ENCODE assay signal across 10 mouse cellular contexts in the genomic region with DNA sequence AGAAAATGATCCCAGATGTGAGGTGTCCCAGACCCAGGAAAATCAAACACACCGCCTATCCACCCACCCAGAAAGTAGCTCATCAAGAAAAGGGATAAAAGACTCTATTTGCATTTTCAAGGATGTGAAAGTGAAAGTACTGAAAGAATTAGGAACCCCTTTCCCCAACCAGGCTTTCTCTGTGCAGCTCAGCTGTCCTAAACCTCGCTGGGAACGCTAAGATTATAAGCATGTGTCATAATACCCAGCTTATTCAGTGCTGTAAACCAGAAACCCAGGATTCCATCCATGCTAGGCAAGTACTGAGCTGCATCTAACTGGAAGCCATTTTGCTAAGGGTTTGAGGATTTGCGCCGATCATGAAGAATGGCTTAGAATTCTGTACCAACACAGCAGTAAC.
DNase-seq lines count a peak whose midpoint lies in the region; ATAC-seq lines count a peak whose summit lies in the region.
"Had no signal": no experiment of that assay in that cellular context is flagged by ENCODE, and none has a peak within 500 bp of the region (broad histone marks: within the 10 kb centered on the region; RNA-seq: fewer than 3 reads in every experiment).

No protein-coding gene starts in this region.

- no peaks in the 10 kb centered on the region for H3K9me3 ChIP-seq in kidney, embryonic 15.5 days (replicated peaks)
- H3K9me3 ChIP-seq in hindbrain, embryonic 15.5 days: no peaks in the 10 kb centered on the region
- H3K9me3 ChIP-seq: limb, embryonic 13.5 days had no signal

- DNase-seq in kidney, postnatal 25 days: no peak
- DNase-seq in adipocyte (ENCODE audit: low spot score): no peak
- no peak for DNase-seq in gastrocnemius, postnatal 25 days
- no peak for DNase-seq in frontal cortex, adult 2 months (ENCODE audit: extremely low spot score in 1 of 2, low spot score in 1 of 2)
- DNase-seq: thymus, postnatal 14 days had no signal

- WGBS in kidney, embryonic 15.5 days: 77% methylated on average over 5 of the region's 5 CpGs
- WGBS in hindbrain, embryonic 15.5 days: 69% methylated on average over 5 of the region's 5 CpGs

- peaks cover 13% of the 10 kb centered on the region for H3K4me1 ChIP-seq in kidney, embryonic 15.5 days
- H3K4me1 ChIP-seq in brown adipose tissue, adult 24 weeks (ENCODE audit: control insufficient read depth, insufficient read depth, insufficient read length, low read length): peaks cover 18% of the 10 kb centered on the region
- H3K4me1 ChIP-seq in hindbrain, embryonic 15.5 days (replicated peaks): peaks cover 31% of the 10 kb centered on the region

- H3K4me3 ChIP-seq in kidney, embryonic 15.5 days (replicated peaks): no peak overlapping the region
- H3K4me3 ChIP-seq in brown adipose tissue, adult 24 weeks (ENCODE audit: insufficient read depth, low read depth, low read length): no peak overlapping the region
- no peak overlapping the region for H3K4me3 ChIP-seq in hindbrain, embryonic 15.5 days
- H3K4me3 ChIP-seq: limb, embryonic 13.5 days had no signal

- no peak overlapping the region for H3K9ac ChIP-seq in kidney, embryonic 15.5 days
- no peak overlapping the region for H3K9ac ChIP-seq in hindbrain, embryonic 15.5 days
- H3K9ac ChIP-seq: limb, embryonic 13.5 days had no signal

- H3K4me2 ChIP-seq in kidney, embryonic 15.5 days: no peak overlapping the region
- no peak overlapping the region for H3K4me2 ChIP-seq in hindbrain, embryonic 15.5 days
- H3K4me2 ChIP-seq: limb, embryonic 13.5 days had no signal

- peak overlapping the region; percentile 38 for H3K27ac ChIP-seq in kidney, embryonic 15.5 days
- peak overlapping the region; percentile 60 for H3K27ac ChIP-seq in brown adipose tissue, adult 24 weeks (replicated peaks; ENCODE audit: low read depth, low read length)
- H3K27ac ChIP-seq in hindbrain, embryonic 15.5 days (replicated peaks): peak overlapping the region; percentile 81; the same call in 1 of the 2 replicates
- H3K27ac ChIP-seq: limb, embryonic 13.5 days had no signal

- H3K36me3 ChIP-seq in kidney, embryonic 15.5 days: peaks cover 38% of the 10 kb centered on the region
- H3K36me3 ChIP-seq in hindbrain, embryonic 15.5 days: no peaks in the 10 kb centered on the region

- no peaks in the 10 kb centered on the region for H3K27me3 ChIP-seq in kidney, embryonic 15.5 days
- no peaks in the 10 kb centered on the region for H3K27me3 ChIP-seq in hindbrain, embryonic 15.5 days
- H3K27me3 ChIP-seq: limb, embryonic 13.5 days had no signal

- ATAC-seq in kidney, embryonic 15.5 days (replicated peaks; ENCODE audit: low FRiP score): no peak
- ATAC-seq in hindbrain, embryonic 15.5 days (ENCODE audit: low FRiP score, low read depth): no peak
- peak; percentile 50; the same call in 1 of the 2 replicates for ATAC-seq in monocyte, adult 5-6 weeks (replicated peaks; ENCODE audit: insufficient number of reproducible peaks, low FRiP score, low TSS enrichment, poor library complexity, severe bottlenecking)
